Mouse (Mus musculus): ENCODE results near the gene Tsc22d3.
"Not testable (repeated sequence)": the region's sequence is repeated elsewhere in the genome, so short reads cannot be mapped to it uniquely, and the experiment has no call there.

Tsc22d3 gene

DNA sequence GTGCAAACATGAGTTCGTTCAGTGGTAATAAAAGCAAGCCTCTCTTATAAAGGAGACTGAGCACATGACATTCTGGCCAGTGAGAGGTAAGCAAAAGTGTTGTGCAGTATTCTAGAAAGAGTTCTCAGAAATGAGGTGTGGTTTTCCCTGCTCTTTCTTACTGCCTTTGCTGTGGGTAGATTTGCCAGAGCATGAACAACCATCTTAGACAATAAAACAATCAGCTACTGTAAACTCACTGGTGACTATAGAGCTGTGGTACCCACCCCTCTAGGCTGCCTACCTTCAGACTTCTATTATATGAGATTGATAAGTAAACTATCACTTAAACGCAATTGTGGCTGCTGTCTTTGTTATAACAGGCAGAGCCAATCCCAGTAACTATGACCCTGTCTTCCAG lies 69.1 kb downstream of the Tsc22d3 start:
- no peak for DNase-seq (ENCODE audit: extremely low spot score, low read depth, low spot score)

DNA sequence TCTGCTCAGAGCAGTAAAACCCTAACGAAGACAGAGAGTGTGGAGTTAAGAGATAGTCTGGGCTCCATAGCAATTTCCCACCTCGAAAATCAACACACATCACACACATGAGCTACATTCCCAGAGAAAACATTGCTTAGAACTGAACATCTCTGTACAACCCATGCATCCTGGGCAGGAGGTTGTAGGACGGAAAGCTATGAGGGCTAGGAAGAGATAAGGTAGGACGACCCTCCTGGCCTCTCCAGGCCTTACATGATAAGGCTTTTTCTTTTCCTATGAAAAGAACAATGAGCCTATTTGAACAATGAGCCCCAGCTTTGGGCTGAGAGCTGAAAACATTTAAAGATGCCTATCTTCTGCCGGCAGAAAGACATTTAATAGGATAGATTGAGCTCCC lies 69.8 kb downstream of the Tsc22d3 start:
- DNase-seq (ENCODE audit: extremely low spot score, low read depth, low spot score) = no peak

DNA sequence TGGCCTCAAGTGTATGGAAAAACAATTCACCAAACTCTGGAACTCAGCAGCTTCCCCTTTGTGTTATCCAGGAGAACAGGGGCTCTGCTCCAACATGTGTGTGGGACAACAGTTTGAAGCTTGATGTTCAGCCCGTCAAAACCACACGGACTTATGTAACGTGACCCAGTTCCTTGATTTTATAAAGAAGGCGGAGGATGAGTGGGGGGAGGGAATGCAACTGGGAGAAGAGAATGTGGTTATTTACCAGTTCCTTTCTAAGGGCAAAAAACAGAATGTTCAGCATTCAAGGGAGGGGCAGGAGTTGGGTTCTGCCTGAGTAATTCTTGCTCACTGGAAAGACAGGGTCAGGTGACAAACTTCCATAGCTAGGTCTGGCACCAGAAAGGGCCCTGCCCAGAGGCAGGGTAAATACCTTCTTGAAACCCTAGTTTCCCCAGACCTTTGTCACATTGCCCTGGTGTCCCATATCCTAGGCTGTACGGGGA lies 71.3 kb downstream of the Tsc22d3 start:
- no peak for DNase-seq (ENCODE audit: extremely low spot score, low read depth, low spot score)

DNA sequence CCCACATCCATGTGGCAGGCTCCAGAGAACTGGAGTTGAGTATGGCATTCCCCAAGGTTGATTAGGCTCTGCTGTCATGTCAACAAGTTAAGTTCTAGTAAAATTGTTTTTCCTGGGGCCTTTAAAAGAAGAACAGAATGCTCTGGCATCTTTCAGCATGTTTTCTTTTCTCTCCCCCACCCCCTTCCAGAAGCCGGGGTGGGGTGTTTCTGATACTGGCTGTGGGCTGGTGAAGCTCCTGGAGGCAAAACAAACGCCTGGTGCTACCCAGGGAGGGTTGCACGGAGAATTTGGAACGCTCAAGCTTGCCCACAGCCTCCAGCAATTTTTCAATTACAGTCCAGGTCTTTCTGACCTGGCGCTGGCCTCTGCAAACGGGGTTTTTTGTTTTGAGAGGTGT lies 73.2 kb downstream of the Tsc22d3 start:
- DNase-seq (ENCODE audit: extremely low spot score, low read depth, low spot score) = no peak

DNA sequence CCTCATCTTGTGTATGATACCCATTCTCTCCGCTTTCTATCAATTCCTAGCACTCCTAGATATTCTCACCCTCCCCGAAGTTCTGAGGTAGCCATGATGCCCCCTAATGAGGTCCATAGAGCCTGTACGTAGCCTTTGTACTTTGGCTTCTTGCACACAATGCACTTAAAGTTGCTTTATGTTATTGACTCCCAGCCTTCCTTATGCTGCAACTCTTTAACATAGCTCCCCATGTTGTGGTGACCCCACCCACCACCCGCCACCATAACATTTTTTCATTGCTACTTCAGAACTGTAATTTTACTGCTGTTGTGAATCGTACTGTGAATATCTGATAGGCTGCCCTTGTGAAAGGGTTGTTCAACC lies 74.2 kb downstream of the Tsc22d3 start:
- DNase-seq (ENCODE audit: extremely low spot score, low read depth, low spot score) = no peak

DNA sequence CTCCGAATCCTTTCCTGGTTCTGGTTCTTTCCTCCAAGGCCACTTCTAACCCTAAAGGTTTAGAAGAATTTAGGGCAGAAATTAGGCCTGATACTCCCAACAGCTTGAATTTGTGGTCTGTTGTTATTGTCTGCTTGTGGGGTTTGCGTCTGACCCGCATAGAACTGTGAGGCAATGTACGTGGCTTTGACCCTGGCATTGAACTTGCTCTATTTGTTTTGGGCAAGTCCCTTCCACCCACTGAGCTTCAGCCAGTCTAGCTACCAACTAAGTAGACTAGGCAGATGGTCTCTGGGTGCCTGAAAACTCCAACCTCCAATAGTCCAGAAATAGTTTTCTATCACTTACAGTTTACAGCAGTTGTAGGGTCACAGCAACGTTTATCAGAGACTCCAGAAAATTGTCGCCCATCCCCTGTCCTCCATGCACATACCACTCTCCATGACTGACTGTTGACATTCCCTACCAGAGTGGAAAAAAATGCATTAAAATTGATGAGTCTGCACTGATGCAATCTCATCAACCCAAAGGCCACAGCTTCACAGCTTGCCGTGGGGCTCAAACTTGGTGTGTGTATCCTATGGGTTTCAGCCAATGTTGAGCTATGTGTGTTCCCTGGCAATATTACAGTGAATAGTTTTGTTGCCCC lies 74.7 kb downstream of the Tsc22d3 start:
- DNase-seq (ENCODE audit: extremely low spot score, low read depth, low spot score) = no peak

DNA sequence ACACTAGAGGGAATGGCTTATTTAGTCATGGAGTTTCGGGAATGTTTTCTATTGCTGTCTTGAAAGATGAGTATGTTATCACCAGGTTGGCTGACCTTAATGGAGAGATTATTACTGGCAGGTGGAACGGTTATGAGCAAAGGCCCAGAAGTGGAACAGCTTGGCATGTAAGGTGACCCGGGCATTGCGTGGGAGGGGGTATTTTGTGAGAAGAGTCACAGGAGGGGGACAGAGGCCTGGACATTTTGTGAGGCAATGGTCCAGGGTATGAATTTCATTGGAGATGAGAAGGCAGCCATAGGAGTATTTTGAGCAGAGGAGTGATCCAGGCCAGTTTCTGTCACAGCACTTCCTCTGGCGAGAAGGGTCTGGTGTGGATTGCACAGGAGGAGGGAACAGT lies 76.2 kb downstream of the Tsc22d3 start:
- no peak for DNase-seq (ENCODE audit: extremely low spot score, low read depth, low spot score)

DNA sequence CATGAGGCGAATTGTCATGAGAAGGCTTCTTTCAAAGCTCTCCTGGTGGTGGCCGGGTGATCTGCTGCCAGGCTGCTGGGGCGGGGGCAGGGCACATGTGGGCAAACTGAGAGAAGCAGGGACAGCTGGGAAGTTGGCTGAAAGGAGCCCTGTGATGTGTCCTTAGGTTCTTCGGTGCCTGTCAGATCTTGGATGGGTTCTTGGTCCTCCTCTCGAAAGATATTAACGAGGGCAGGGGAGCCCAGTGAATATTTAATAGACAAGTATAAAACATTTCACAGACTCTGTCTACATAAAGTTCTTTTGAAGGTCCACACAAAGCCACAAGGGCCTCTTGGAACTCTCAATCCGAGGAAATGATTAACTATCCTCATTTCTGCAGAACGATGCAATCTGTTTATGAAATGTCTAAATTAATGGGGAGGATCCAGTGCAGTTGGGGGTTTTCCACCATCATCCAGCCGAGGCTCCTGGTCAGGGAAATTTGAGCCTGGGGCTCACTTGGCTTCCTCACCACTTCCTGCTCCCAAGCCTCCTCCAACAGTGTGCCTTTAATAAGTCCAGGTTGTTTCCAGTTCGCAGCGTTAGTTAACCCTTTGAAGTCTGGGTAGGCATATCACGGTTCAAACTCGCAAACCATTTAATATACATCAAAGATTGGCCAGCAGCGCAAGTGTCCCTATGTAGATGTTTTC lies 78.2 kb downstream of the Tsc22d3 start:
- DNase-seq (ENCODE audit: extremely low spot score, low read depth, low spot score) = no peak

DNA sequence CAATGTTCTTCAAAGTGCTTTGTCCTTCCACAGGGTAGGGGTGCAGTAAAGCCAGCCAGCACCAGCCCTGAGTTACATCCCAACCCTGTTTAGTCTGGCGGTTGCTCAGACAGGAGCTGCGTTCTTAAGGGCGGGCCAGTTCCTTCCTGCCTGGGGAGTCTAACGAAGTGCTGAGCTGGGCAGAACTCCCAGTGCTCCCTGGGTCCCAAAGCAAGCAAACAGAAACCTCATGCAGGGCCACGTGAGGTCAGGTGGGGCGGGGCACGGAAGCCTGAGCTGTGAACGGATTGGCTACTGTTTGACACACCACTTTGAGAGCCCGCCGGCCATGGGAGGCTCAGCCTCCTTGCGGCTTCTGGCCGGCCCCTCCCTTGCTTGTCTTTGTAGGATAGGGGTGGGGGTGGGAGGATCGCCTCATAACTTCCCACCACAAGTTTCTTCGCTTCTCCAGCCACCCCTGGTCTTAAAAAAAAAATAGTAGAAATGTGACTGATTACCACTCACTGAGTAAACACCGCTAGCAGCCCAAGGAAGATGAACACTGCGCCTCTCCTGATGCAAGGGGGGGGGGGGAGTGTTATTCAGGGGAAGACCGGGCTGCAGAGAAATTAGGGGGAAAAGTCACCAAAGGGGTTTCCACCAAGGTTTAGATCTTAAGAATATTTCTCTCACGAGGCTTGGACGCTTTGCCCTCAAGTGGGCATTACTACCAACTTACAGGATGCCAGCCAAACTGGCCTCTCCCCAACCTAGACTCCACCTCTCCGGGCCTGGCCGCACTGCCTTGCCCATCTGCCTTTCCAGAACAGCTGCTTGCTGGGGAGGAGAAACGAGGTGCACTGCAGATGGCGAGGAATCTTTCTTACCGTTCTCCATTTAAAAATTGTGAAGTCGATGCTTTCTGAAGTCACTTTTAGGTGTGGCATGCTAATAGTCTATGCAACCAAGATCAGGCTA lies 80.0 kb downstream of the Tsc22d3 start:
- no peak for DNase-seq (ENCODE audit: extremely low spot score, low read depth, low spot score)

DNA sequence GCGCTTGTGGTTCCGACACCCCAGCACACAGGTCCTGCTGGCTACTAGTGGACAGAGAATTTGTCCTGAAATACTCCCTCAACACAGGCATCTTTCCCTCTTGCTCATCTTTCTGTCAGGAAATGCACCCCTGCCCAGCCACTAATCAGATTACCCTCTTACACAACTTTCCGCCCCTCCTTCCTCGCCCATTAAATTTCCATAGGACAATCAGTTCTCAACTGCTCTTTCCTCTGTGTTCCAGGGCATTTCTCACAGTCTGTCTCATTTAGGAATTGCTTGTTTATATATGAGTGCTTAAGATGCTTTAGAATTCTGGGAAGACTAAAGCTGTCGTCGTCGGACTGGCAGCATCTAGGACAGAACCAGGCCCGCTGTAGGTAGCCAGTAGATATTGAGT lies 82.1 kb downstream of the Tsc22d3 start:
- DNase-seq (ENCODE audit: extremely low spot score, low read depth, low spot score) = no peak

DNA sequence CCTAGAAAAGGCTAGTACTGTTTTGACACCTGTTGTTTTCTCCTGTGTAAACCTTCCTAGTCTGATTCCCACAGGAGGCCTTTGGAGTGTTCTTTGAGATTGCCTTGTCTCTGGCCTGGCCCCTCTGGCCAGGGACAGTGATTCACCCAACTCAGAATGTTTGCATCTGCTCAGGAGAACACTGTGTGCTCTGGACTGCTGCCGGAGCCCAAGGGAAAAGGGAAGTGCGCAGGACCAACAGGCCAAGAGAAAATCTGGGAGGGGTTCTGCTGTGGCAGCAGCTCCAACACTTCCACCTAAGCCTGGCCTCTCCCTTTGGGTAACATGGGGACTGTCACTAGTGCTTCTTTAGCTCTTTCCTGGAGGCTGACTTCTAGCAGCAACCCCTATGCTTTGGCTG lies 87.1 kb downstream of the Tsc22d3 start:
- no peak for DNase-seq (ENCODE audit: extremely low spot score, low read depth, low spot score)

DNA sequence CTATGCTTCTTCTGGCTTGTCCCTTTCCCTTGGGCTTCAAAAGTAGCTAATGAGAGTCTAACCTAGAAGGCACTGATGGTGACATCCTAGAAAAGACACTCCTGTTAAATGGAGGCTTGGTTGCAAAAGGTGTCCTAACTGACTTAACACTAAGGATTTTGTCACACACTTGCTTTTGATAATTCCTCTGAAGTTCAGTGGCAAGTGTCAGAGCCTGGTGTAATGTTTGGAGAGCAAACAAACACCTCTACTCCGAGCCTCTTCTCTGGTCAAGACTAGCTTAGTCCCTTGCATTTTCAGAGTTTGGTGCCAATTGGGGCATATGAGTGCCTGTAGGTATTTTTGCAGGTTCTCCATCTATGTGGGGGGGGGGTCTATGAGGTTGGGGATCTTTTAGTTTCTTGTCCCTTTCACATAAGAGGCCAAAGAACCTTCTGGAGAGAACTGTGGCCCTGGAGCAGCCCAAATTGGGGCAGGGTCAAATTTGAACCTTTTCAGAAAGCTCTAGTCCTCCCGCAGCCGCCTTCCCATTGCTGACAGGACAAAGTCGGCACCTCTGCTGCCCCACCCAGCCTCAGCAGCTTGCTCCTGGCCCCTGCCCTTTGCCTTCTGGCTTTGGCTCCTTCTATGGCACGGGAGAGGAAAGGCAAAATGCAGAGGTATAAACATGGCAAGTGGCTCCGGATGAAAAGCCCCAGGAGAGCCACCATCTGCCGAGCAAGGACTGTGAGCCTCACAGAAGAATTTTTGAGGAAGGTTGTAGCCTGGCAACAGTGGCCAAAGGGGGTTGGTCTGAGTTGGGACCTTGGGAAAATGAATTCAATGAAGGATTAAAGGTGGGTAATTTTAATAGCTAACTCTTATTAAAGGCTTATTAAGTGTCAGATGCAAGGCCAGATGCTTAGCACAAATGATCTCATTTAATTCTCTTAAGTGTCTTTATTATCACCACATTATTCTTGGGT lies 88.5 kb downstream of the Tsc22d3 start:
- DNase-seq (ENCODE audit: extremely low spot score, low read depth, low spot score) = no peak

DNA sequence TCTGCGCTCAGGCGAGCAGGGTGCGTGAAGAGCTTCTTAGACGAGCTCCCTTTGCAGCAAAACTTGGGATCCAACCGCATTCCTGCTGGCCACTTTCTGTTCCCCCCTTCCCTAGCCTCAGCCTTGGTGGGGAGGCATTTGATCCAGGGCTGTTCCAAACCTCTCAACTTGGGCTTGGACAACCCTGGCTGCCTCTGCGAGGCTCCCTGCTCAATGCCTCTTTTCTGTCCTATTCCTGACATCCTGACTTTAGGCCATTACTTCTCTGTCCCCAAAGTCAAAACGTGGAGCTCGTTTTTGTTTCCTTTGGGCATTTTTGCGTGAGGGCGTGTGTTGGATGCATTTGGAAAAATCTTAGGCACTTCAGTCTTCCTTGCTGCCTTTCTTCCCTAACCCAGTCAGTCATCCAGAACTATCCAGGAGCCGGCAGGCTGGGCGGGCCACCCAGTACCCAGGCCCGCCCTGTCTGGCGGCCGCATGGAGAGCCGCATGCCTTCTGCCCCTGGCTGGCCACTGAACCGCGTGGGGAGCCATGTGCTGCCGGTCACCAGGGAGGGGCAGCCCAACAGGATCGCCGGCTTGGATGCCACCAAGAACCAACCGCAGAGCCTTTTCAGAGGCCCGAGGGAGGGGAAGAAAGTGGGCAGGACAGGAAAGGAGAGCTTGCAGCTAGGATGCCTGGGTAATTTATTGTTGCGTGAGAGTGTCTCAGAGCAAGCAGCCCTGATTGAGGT lies 89.6 kb downstream of the Tsc22d3 start:
- DNase-seq (ENCODE audit: extremely low spot score, low read depth, low spot score) = no peak

DNA sequence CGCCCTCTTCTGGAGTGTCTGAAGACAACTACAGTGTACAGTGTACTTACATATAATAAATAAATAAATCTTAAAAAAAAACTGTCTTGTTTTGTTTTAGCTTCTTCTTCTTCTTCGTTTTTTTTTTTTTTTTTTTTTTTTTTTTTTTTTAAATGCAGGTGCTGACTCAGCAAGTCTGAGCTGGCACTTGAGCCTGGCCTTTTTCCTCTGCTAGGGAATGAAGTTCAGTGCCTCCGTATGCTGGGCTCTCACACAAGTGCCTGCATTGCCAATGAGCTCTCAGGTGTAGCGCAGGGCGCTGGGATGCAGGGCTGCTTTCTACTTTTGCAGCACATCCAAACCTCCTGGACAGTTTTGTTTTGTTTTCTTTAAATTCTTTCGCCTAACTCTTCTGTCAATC lies 90.6 kb downstream of the Tsc22d3 start:
- DNase-seq (ENCODE audit: extremely low spot score, low read depth, low spot score) = no peak

DNA sequence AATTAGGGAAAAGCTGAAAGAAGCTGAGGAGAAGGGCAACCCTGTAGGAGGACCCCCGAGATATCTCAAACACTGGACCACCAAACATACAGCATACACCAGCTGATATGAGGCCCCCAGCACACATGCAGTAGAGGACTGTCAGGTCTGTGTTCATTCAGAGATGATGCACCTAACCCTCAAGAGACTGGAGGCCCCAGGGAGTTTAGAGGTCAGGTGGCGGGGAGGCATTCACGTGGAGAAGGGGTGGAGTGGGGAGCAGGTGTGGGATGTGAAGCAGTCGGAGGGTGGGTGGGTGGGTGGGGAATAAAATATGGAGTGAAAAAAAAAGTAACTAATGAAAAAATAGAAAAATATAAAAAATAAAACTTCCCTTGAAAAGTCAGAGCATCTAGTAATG lies 91.7 kb downstream of the Tsc22d3 start:
- not testable (repeated sequence) for DNase-seq (ENCODE audit: extremely low spot score, low read depth, low spot score)

DNA sequence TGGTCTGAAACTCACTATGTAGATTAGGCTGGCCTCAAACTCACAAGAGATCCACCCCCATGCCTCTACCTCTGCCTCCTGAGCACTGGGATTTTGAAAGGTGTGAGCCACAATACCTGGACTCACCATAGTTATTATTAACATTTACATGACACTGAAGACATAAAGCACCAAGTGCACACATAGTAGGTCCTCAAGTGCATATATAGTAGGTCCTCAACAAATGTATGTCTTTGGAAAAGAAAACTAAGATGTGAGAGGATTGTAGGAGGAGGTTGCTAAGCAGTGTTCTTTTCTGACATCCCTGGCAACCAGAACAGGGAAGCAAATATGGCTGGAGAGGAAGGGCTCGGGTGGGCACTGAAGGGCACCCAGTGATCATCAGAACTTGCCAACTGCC lies 93.1 kb downstream of the Tsc22d3 start:
- no peak for DNase-seq (ENCODE audit: extremely low spot score, low read depth, low spot score)

DNA sequence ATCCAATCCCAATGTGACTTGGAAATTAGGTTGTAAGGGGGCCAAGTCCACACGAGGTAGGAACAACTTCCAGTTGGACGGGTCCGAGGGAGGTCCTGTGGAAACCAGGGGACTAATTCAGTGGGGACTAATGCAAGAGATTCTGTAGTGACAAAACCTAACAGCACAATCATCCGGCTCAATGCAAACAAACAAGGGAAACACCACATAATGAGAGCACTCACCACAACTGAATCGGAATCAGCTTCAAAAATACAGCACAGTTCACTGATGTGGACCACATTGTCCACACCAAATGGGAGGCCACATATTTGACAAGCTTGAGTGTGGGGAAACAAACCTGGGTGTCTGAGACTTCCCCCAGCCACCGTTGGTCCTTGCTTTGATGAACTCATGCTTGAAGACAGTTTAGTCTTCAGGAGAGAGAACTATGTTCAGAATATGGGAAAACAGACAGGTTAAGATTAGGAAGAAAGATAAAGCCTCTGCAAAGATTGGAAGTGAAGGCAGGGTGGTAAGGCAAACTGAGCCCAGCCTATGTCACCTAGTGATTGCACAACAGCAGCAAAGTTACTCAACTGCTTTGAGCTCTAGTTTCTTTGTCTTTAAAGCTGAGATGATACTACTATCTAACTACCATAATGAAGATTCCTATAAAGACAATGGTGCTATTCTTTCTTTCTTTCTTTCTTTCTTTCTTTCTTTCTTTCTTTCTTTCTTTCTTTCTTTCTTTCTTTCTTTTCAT lies 93.9 kb downstream of the Tsc22d3 start:
- no peak for DNase-seq (ENCODE audit: extremely low spot score, low read depth, low spot score)

DNA sequence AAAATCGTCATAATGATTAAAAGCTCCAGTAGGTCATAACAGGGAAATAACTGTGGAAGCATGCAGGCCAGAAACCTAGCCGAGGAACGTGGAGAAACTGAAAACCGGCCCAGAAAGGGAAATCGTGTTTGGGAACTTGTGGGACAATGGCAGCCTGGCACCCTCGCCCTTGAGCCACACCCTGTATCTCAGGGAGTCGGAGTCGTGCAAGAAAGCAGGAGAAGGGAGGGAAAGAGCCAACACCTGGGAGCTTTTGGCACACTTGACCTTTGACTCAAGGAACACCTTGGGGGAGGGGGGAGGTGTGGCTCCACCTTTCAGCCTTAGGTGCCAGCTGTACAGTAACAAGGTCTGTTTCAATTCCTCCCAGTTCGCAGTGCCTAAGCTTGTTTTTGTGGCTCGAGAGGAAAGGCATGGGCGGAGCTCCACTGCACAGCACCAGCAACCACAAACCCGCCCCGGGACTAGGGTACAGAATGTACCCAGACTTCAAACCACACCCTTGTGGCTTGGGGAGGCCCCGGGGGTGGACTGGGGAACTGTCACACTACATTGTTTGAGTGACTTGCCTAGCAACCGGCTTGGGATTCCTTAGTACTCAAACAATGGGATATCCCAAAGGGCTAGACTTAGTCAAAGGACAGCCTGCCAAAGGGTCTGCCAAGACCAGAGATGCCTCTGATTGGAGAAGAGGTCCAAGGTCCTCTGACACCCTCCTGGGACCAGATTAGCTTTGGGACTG lies 94.8 kb downstream of the Tsc22d3 start:
- DNase-seq (ENCODE audit: extremely low spot score, low read depth, low spot score) = no peak

DNA sequence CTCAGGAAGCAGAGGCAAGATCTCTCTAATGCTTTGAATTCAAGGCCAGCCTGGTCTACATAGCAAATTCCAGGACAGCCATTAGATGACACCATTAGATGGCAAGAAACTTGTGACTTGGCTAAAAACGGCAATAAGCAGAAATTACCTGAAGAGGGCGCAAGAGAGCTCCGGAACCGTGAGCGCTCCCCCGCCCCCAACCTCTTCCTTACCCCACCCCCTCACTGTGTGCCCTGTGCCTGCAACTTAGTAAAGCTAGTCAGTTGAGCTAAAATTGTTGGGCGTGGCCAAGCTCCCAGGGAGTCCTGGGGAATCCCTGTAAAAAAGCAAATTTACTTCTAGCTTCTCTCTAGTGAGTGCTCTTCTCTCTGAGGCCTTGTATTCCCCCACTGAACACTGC lies 96.6 kb downstream of the Tsc22d3 start:
- no peak for DNase-seq (ENCODE audit: extremely low spot score, low read depth, low spot score)
